Mouse (Mus musculus) G1E (cell line): ENCODE measurements around the gene Zfp423.

Experiments
- CTCF ChIP-seq: IDR thresholded peaks from 2 replicates; pipeline ENCODE4 v1.5.1; 2012; ENCODE audit warnings: low read depth, low read length, inconsistent platforms, mixed read lengths
- GATA1 ChIP-seq: IDR thresholded peaks from 2 replicates; pipeline ENCODE4 v1.6.1; 2012; ENCODE audit warnings: borderline replicate concordance, low read length, inconsistent platforms, mixed read lengths
- POLR2AphosphoS5 ChIP-seq: IDR thresholded peaks from 2 replicates; pipeline ENCODE4 v1.6.1; 2012; ENCODE audit warnings: low read depth, low read length, inconsistent platforms; ENCODE audit not compliant: insufficient replicate concordance
- TAL1 ChIP-seq: conservative IDR thresholded peaks from 2 replicates; pipeline ENCODE4 v1.6.1; 2012; ENCODE audit warnings: low read depth, low read length, inconsistent platforms, mixed read lengths

GRCm38 (mm10) chr8:87872356-87872930 is 87.0 kb downstream of the Zfp423 start:
- TF ChIP-seq CTCF (no peak), TAL1 (no peak), GATA1 (no peak), POLR2AphosphoS5 (no peak)
